Mouse (Mus musculus): Measurements from ENCODE around the gene Camta1.

DNA sequence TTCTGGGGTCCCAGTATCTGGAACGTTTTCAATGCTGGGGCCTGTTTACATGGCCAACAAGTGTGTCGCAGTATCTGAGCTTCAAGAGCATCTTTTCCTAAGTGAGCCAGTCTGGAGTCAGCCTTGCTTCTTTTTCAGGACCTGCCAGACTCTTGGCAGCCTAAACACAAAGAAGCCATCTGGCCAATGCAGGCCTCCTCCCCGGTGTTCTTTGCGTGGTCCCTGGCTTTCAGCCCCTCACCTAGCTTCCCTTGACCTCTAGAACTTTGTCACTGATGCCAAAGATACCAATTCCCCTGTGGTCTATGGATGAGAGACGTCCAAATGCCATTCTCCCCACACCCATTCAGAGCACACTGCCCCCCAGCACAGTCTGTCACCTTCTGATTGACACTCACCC, 289.0 kb downstream of the Camta1 start:
- no peak for TF ChIP-seq CTCF (IDR thresholded peaks at IDR 0.05; ENCODE audit: low read depth, low read length)
- TF ChIP-seq POLR2A (IDR thresholded peaks at IDR 0.05; ENCODE audit: borderline replicate concordance, low read depth, low read length) = no peak

Data from bone marrow macrophage, adult 2 months (primary cell).